8 mouse cellular contexts compared by ENCODE assay signal in the genomic region with DNA sequence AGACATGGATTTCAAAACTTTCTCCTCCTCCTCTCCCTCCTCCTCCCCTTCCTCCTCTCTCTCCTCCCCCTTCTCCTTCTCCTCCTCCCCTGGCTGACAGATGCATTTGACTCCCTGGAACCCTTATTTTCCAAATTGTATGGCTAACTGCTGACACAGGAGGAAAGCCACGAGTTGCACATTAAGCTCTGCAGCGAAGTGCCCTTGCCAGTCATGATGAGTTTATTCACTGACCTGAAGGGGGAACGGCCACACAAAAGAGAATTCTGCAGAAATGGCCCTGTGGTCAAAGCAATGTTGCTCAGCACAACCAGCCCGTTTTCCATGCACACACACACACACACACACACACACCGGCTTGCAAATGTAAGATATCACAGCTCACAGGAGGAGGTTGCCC.
DNase-seq lines count a peak whose midpoint lies in the region; ATAC-seq and TF ChIP-seq lines count a peak whose summit lies in the region.

No protein-coding gene starts in this region.

- WGBS in heart, embryonic 12.5 days, result 41% methylated on average over 5 of the region's 5 CpGs
- WGBS in hindbrain, embryonic 15.5 days, result 20% methylated on average over 5 of the region's 5 CpGs
- 2% methylated on average over 5 of the region's 5 CpGs for WGBS in liver, embryonic 14.5 days (ENCODE audit: insufficient replicate concordance)

- no peak overlapping the region for H3K4me3 ChIP-seq in heart, embryonic 12.5 days
- peak overlapping the region; percentile 14 for H3K4me3 ChIP-seq in bone marrow macrophage, adult 2 months (ENCODE audit: insufficient read depth, low read length)
- H3K4me3 ChIP-seq in hindbrain, embryonic 15.5 days, result no peak overlapping the region
- H3K4me3 ChIP-seq in liver, embryonic 14.5 days (ENCODE audit: insufficient read depth in 1 of 2, low read depth in 2 of 2, low read length in 2 of 2), result no peak overlapping the region

- H3K36me3 ChIP-seq in heart, embryonic 12.5 days, result no peaks in the 10 kb centered on the region
- no peaks in the 10 kb centered on the region for H3K36me3 ChIP-seq in hindbrain, embryonic 15.5 days
- no peaks in the 10 kb centered on the region for H3K36me3 ChIP-seq in liver, embryonic 14.5 days (replicated peaks; ENCODE audit: control insufficient read depth, insufficient read depth, low read depth)

- no peak for TF ChIP-seq POLR2A in bone marrow macrophage, adult 2 months (IDR thresholded peaks at IDR 0.05; ENCODE audit: borderline replicate concordance, low read depth, low read length)

- no peak for DNase-seq in heart, adult 9 months (ENCODE audit: low spot score in 2 of 2)
- DNase-seq in liver, embryonic 14.5 days (ENCODE audit: low read depth in 3 of 3, low spot score in 3 of 3), result no peak
- no peak for DNase-seq in right cerebral cortex, adult 2 months (ENCODE audit: low spot score in 2 of 2)
- no peak for DNase-seq in cerebellum, adult 9-10 months

- 0 out of 2 replicates have a peak, but pooled peaks have one; percentile 5 for ATAC-seq in heart, embryonic 12.5 days (ENCODE audit: insufficient number of reproducible peaks, low FRiP score)
- ATAC-seq in hindbrain, embryonic 15.5 days (ENCODE audit: low FRiP score, low read depth), result no peak
- peak; percentile 36; the same call in 1 of the 2 replicates for ATAC-seq in liver, embryonic 14.5 days (ENCODE audit: insufficient read depth)
- ATAC-seq in CD4-positive, CD25-positive, alpha-beta regulatory T cell, adult 4 months, result no peak

- H3K4me2 ChIP-seq in heart, embryonic 12.5 days, result no peak overlapping the region
- H3K4me2 ChIP-seq in hindbrain, embryonic 15.5 days, result no peak overlapping the region
- H3K4me2 ChIP-seq in liver, embryonic 14.5 days (ENCODE audit: low read depth), result peak overlapping the region; percentile 56

- TF ChIP-seq EP300 in liver, embryonic 14.5 days (IDR thresholded peaks at IDR 0.05; ENCODE audit: low read depth), result no peak; the same call in 1 of the 2 replicates

- TF ChIP-seq CTCF in bone marrow macrophage, adult 2 months (IDR thresholded peaks at IDR 0.05; ENCODE audit: low read depth, low read length), result no peak
- no peak for TF ChIP-seq CTCF in liver, embryonic 14.5 days (IDR thresholded peaks at IDR 0.05; ENCODE audit: low read depth)

- H3K9ac ChIP-seq in heart, embryonic 12.5 days, result no peak overlapping the region; the same call in 1 of the 2 replicates
- no peak overlapping the region for H3K9ac ChIP-seq in hindbrain, embryonic 15.5 days
- no peak overlapping the region; the same call in 1 of the 2 replicates for H3K9ac ChIP-seq in liver, embryonic 14.5 days (replicated peaks)

- peak overlapping the region; percentile 92 for H3K27ac ChIP-seq in heart, embryonic 12.5 days (ENCODE audit: poor library complexity, severe bottlenecking)
- H3K27ac ChIP-seq in bone marrow macrophage, adult 2 months (ENCODE audit: insufficient read depth, low read depth, low read length), result peak overlapping the region; percentile 99
- H3K27ac ChIP-seq in hindbrain, embryonic 15.5 days (replicated peaks), result peak overlapping the region; percentile 50; the same call in 1 of the 2 replicates
- H3K27ac ChIP-seq in liver, embryonic 14.5 days, result peak overlapping the region; percentile 65

- no peaks in the 10 kb centered on the region for H3K27me3 ChIP-seq in heart, embryonic 12.5 days (replicated peaks)
- H3K27me3 ChIP-seq in hindbrain, embryonic 15.5 days, result no peaks in the 10 kb centered on the region
- no peaks in the 10 kb centered on the region for H3K27me3 ChIP-seq in liver, embryonic 14.5 days (ENCODE audit: control insufficient read depth, insufficient read depth, low read length)

- peaks cover 86% of the 10 kb centered on the region for H3K4me1 ChIP-seq in heart, embryonic 12.5 days (replicated peaks)
- H3K4me1 ChIP-seq in bone marrow macrophage, adult 2 months (ENCODE audit: control insufficient read depth, insufficient read depth, low read length), result peaks cover 80% of the 10 kb centered on the region
- peaks cover 25% of the 10 kb centered on the region for H3K4me1 ChIP-seq in hindbrain, embryonic 15.5 days (replicated peaks)
- peaks cover 24 to 71% of the 10 kb centered on the region in 2 experiments for H3K4me1 ChIP-seq in liver, embryonic 14.5 days (replicated peaks; ENCODE audit: control insufficient read depth in 2 of 2, insufficient read depth in 2 of 2, low read length in 1 of 2)

- H3K9me3 ChIP-seq in heart, embryonic 12.5 days (replicated peaks), result no peaks in the 10 kb centered on the region
- no peaks in the 10 kb centered on the region for H3K9me3 ChIP-seq in hindbrain, embryonic 15.5 days
- H3K9me3 ChIP-seq in liver, embryonic 14.5 days (ENCODE audit: control insufficient read depth, low read length), result no peaks in the 10 kb centered on the region

Comparison
In these comparisons a context has a peak if more than half of its experiments do, and no peak if none do; other contexts are left out.
1. ATAC-seq: peak in heart, embryonic 12.5 days (single experiment) and liver, embryonic 14.5 days (single experiment); none in hindbrain, embryonic 15.5 days (single experiment) and CD4-positive, CD25-positive, alpha-beta regulatory T cell, adult 4 months (single experiment).
2. Peak in every context shown above with its lines, with median percentiles within 50 percentile points of each other: H3K27ac ChIP-seq.